Mouse (Mus musculus) hindbrain, postnatal 0 days (tissue): ENCODE measurements around the gene Zdhhc14. TPM values are rescaled to one million over a fixed set of nuclear protein-coding genes. Genes with fewer than 3 reads are reported as not detected.
A peak's percentile ranks its signal among the peaks of the same experiment; 100 is the strongest.

Experiments used
- ATAC-seq: fragments of 200-750 bp; cut with Nextera tagmentation; 2 replicates; pipeline ENCODE4 v1.8.0; 2017; ENCODE audit warnings: mild to moderate bottlenecking, moderate TSS enrichment, moderate library complexity
- DNase-seq: peaks from one replicate; pipeline ENCODE4 v3.0.0-alpha.2; 2015; ENCODE audit warnings: low spot score
- H3K27ac ChIP-seq: fragments of 300-500 bp; sonication (generic); 2 replicates; pipeline ENCODE4 v1.5.1; 2014; ENCODE audit warnings: mild to moderate bottlenecking
- H3K27me3 ChIP-seq: fragments of 300-500 bp; sonication (generic); 2 replicates; pipeline ENCODE4 v1.6.1; 2014; ENCODE audit warnings: low read length, mixed read lengths; ENCODE audit not compliant: insufficient read depth
- H3K36me3 ChIP-seq: fragments of 300-500 bp; sonication (generic); 2 replicates; pipeline ENCODE4 v1.6.1; 2014; ENCODE audit warnings: low read length, mixed read lengths; ENCODE audit not compliant: insufficient read depth
- H3K4me1 ChIP-seq: fragments of 300-500 bp; sonication (generic); 2 replicates; pipeline ENCODE4 v1.6.1; 2014; ENCODE audit warnings: antibody characterized with exemption, low read length, mixed read lengths; ENCODE audit not compliant: insufficient read depth
- H3K4me2 ChIP-seq: fragments of 300-500 bp; sonication (generic); 2 replicates; pipeline ENCODE4 v1.6.1; 2014; ENCODE audit warnings: low read depth, mild to moderate bottlenecking, low read length, moderate library complexity, mixed read lengths
- H3K4me3 ChIP-seq: fragments of 300-500 bp; sonication (generic); 2 replicates; pipeline ENCODE4 v1.5.1; 2014; ENCODE audit warnings: low read length
- H3K9ac ChIP-seq: fragments of 300-500 bp; sonication (generic); replicated peaks from 2 replicates; pipeline ENCODE4 v1.6.1; 2014; ENCODE audit warnings: mild to moderate bottlenecking, low read length, moderate library complexity, mixed read lengths
- H3K9me3 ChIP-seq: fragments of 300-500 bp; sonication (generic); 2 replicates; pipeline ENCODE4 v1.6.1; 2016; ENCODE audit warnings: low read length, mixed read lengths
- CTCF ChIP-seq: IDR thresholded peaks from 2 replicates; pipeline ENCODE4 v1.5.1; 2016; ENCODE audit warnings: antibody characterized with exemption, control low read depth, low read depth
- WGBS: fragments of 180-500 bp; shearing (Covaris S2); extraction: QIAGEN DNeasy Blood & Tissue Kit; methylation state at CpG from one replicate; pipeline ENCODE4 v1.1.7; 2014; 5-methylcytosine and 5-hydroxymethylcytosine counted together
- polyA plus RNA-seq: library from polyadenylated mRNA; unstranded; fragments of >200 nt; fragmentation: Nextera tagmentation; extraction: Ambion mirVana; gene quantifications from 2 replicates; pipeline ENCODE4 v1.2.1, GENCODE M21; 2015
- total RNA-seq: library from RNA; depleted of rRNA; stranded (reverse); fragments of >200 nt; gene quantifications from 2 replicates; pipeline ENCODE4 v1.2.3, GENCODE M21; 2014

The Zdhhc14 gene
- total and polyA plus RNA-seq, 2 experiments from 2014 or later: 9.7 to 20.5 TPM

- DNase-seq (no peak), ATAC-seq (no peak)
- H3K4me3 ChIP-seq: no peak overlapping the region
- peaks cover 7% of the 10 kb centered on the region; the same call in 1 of the 2 replicates for H3K4me1 ChIP-seq
- no peak overlapping the region for H3K9ac ChIP-seq
- no peak overlapping the region for H3K27ac ChIP-seq
- no peak overlapping the region for H3K4me2 ChIP-seq
- H3K36me3 ChIP-seq: no peaks in the 10 kb centered on the region
- no peaks in the 10 kb centered on the region for H3K27me3 ChIP-seq
- H3K9me3 ChIP-seq: no peaks in the 10 kb centered on the region
- WGBS: 85% methylated on average over 7 of the region's 7 CpGs
- no peak for TF ChIP-seq CTCF
Measured at GRCm38 (mm10) chr17:5755489-5755888, 263.1 kb downstream of the Zdhhc14 start.

GRCm38 (mm10) chr17:5756065-5756464 is 263.7 kb downstream of the Zdhhc14 start:
- no peak for DNase-seq
- H3K4me2 ChIP-seq: no peak overlapping the region
- H3K27ac ChIP-seq: no peak overlapping the region
- no peaks in the 10 kb centered on the region for H3K27me3 ChIP-seq
- no peak for ATAC-seq
- H3K36me3 ChIP-seq: no peaks in the 10 kb centered on the region
- peaks cover 7% of the 10 kb centered on the region; the same call in 1 of the 2 replicates for H3K4me1 ChIP-seq
- H3K4me3 ChIP-seq: no peak overlapping the region
- TF ChIP-seq CTCF: no peak
- H3K9ac ChIP-seq: no peak overlapping the region
- H3K9me3 ChIP-seq: no peaks in the 10 kb centered on the region
- 60% methylated on average over 5 of the region's 5 CpGs for WGBS

- no peaks in the 10 kb centered on the region for H3K27me3 ChIP-seq
- H3K4me3 ChIP-seq: no peak overlapping the region
- no peak for ATAC-seq
- no peak overlapping the region for H3K27ac ChIP-seq
- no peaks in the 10 kb centered on the region for H3K36me3 ChIP-seq
- H3K4me1 ChIP-seq: peaks cover 7% of the 10 kb centered on the region; the same call in 1 of the 2 replicates
- no peak for TF ChIP-seq CTCF
- H3K9me3 ChIP-seq: no peaks in the 10 kb centered on the region
- no peak for DNase-seq
- H3K4me2 ChIP-seq: no peak overlapping the region
- WGBS: 87% methylated on average over 15 of the region's 15 CpGs
- H3K9ac ChIP-seq: no peak overlapping the region
Measured at GRCm38 (mm10) chr17:5756855-5757254, 264.5 kb downstream of the Zdhhc14 start.

GRCm38 (mm10) chr17:5763768-5764167 is 271.4 kb downstream of the Zdhhc14 start:
- Histone ChIP-seq H3K4me2 (no peak overlapping the region), H3K4me1 (no peaks in the 10 kb centered on the region), H3K9ac (no peak overlapping the region), H3K4me3 (no peak overlapping the region), H3K27ac (no peak overlapping the region), H3K36me3 (no peaks in the 10 kb centered on the region), H3K27me3 (no peaks in the 10 kb centered on the region), H3K9me3 (no peaks in the 10 kb centered on the region)
- DNase-seq: no peak
- TF ChIP-seq CTCF: no peak
- ATAC-seq: no peak
- WGBS: 90% methylated on average over 5 of the region's 5 CpGs

GRCm38 (mm10) chr17:5764270-5764669 is 271.9 kb downstream of the Zdhhc14 start:
- TF ChIP-seq CTCF: no peak
- H3K4me2 ChIP-seq: no peak overlapping the region
- no peaks in the 10 kb centered on the region for H3K9me3 ChIP-seq
- 51% methylated on average over 5 of the region's 5 CpGs for WGBS
- DNase-seq (no peak), ATAC-seq (0 out of 2 replicates have a peak, but pooled peaks have one; percentile 15)
- no peak overlapping the region for H3K4me3 ChIP-seq
- H3K36me3 ChIP-seq: no peaks in the 10 kb centered on the region
- H3K27me3 ChIP-seq: no peaks in the 10 kb centered on the region
- no peak overlapping the region for H3K9ac ChIP-seq
- no peaks in the 10 kb centered on the region for H3K4me1 ChIP-seq
- H3K27ac ChIP-seq: no peak overlapping the region

- Histone ChIP-seq H3K36me3 (no peaks in the 10 kb centered on the region), H3K4me1 (no peaks in the 10 kb centered on the region), H3K27me3 (no peaks in the 10 kb centered on the region), H3K27ac (no peak overlapping the region), H3K4me2 (no peak overlapping the region), H3K9me3 (no peaks in the 10 kb centered on the region), H3K9ac (no peak overlapping the region), H3K4me3 (no peak overlapping the region)
- no peak for TF ChIP-seq CTCF
- WGBS: 69% methylated on average over 4 of the region's 4 CpGs
- ATAC-seq (no peak), DNase-seq (no peak)
Measured at GRCm38 (mm10) chr17:5765746-5766145, 273.4 kb downstream of the Zdhhc14 start.

- Histone ChIP-seq H3K27me3 (no peaks in the 10 kb centered on the region), H3K27ac (no peak overlapping the region), H3K36me3 (no peaks in the 10 kb centered on the region), H3K9me3 (no peaks in the 10 kb centered on the region), H3K4me1 (no peaks in the 10 kb centered on the region), H3K9ac (no peak overlapping the region), H3K4me2 (no peak overlapping the region), H3K4me3 (no peak overlapping the region)
- TF ChIP-seq CTCF: no peak
- 68% methylated on average over 6 of the region's 6 CpGs for WGBS
- ATAC-seq: no peak
- DNase-seq: no peak
Measured at GRCm38 (mm10) chr17:5768164-5768705, 275.9 kb downstream of the Zdhhc14 start.
